Mouse (Mus musculus): ENCODE measurements around the gene Akr1d1.

Gene Akr1d1

DNA sequence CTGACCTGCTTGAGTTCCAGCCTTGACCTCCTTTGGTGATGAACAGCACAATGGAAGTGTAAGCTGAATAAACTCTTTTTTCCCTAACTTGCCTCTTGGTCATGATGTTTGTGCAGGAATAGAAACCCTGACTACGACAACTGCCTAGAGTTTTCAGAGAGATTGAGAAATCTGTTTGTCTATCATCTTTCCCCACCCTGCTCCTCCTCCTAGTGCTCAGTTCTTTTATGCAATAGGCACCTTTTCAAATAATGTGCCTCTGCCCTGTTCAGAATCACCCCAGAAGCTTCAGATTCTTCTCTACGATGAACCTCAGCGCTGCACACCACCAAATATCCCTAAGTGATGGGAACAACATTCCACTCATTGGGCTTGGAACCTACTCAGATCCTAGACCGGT lies at the start of gene Akr1d1:
Gene Akr1d1, plus strand, starts transcription at position 234 of the 400 bp plus-strand sequence.
- DNase-seq (ENCODE audit: low spot score in 2 of 2), result no peak

DNA sequence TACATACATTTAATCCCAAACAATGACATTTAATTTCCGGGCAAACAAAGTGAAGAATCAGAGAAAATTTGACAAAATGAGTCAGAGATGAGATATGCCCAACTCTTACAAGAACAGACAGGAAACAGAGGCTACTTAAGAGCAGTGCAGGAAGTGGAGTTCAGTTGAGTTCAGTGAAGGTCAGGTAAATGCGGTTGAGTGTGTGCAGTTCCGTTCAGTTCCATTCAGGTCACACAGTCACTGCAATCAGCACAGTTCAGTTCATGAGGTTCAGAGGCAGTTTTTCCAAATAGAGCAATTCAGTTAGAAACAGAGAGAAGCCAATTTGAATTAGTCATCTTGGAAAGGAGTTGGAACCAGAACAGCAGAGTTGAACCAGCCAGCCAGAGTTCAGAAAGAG lies 48.8 kb upstream of the Akr1d1 start:
- no peak for DNase-seq (ENCODE audit: low spot score in 2 of 2)

DNA sequence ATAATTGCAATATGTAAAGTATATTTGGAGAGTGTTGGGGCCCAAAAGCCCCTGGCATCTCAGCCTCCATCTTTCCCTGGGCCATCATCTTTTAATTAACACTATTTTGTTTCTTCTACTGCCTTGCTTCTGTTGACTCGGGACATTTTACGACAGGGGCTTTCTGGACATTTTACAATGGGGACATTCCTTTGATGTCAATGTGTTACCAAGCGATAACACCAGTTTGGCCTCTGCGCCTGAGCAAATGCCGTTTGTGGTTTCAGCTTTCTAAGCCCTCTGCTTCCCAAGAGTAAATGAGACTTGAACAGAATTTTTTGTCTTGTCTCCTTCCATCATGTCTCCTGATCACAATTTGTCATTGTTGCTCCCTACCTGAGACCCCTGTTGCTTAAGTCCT lies 46.7 kb upstream of the Akr1d1 start:
- no peak for DNase-seq (ENCODE audit: low spot score in 2 of 2)

DNA sequence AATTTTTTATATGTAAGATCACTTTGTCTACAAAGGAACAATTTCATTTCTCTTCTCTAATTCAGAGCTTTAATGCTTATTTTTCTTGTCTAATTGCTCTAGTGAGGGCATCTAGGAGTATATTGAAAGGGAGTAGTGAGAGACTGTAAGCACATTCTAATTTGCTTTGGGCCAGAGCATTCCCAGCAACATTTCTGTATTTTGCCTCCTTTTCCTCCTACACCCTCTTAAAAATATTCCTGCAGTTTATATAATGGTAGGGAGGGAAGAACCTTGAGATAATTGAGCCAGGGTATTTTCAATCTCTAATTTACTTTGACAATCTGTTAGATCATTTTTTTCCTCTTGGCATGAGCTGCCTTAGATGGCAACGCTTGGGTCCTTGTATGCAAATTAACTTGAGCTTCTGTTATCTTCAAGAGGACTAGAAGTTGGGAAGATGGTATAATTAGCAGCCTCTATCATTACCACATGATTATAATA lies 45.3 kb upstream of the Akr1d1 start:
- no peak for DNase-seq (ENCODE audit: low spot score in 2 of 2)

DNA sequence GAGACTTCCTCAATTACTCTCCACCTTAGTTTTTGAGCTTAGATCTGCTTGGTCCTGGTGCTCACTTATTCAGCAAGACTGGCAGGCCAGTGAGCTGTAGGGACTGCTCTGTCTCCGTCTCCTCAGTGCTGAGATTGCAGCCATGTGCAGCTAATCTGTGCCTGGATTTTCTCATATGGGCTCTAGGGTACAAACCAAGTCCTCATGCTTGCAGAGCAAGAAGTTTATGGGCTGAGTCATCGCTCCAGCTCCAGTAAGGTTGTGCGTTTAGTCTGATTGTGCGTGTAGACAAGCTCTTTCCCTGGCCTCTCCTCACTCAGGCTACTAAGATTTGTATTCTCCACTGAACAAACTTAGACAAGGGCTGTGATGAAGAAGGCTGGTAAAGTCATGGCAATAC lies 43.5 kb upstream of the Akr1d1 start:
- DNase-seq (ENCODE audit: low spot score in 2 of 2), result peak; percentile 40 to 51

DNA sequence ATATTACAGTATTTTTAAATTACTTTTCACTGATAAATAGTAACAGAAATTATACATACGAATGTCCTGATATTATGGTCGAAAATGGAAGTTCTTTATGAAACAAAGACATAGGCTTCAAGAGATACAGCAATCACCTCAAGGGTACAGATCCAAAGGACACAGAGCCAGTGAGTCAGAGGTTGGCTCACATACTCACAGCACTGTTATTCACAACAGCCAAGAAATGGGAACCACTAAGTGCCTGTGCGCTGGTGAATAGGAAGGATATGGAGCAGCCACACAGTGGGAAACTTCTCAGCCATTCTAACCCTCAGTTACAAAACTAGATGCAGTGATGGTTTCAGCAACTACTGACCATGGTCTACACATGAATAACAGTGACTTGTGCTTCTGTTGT lies 37.7 kb upstream of the Akr1d1 start:
- no peak for DNase-seq (ENCODE audit: low spot score in 2 of 2)

DNA sequence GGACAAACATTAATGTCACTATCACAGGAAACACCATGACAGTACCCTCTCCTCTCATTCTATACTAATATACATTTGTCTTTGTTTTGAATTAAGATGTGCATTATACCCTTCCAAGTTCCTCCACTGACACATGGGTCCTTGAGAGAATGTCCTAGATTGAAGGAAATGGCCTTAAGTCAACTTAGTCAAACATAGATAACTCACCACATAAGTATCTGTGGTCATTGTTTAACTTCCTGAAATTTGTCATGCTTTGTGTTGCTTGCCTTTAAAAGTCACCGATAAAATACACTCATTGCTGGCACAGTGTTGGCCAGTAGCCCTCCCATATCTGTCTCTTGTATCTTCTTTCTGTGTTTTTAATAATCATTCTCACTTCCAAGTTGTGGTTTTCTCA lies 35.0 kb upstream of the Akr1d1 start:
- DNase-seq (ENCODE audit: low spot score in 2 of 2), result no peak

DNA sequence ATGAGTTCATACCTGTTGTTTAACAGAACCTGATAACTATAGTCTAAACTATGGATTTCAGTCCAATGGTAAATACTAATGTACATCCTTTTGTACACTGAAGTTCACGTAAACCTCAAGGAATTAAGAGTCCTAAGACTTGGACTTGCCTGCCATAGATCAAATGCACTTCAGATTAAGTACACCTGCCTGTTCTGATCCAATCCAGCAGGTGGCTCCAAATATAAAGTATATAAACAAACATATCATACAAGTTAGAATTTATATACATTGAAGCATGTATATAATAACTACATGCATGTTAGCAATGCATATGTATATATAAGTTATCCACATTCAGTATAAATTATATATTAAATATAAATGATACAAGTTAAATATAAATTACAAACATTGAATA lies 33.1 kb upstream of the Akr1d1 start:
- DNase-seq (ENCODE audit: low spot score in 2 of 2), result no peak

DNA sequence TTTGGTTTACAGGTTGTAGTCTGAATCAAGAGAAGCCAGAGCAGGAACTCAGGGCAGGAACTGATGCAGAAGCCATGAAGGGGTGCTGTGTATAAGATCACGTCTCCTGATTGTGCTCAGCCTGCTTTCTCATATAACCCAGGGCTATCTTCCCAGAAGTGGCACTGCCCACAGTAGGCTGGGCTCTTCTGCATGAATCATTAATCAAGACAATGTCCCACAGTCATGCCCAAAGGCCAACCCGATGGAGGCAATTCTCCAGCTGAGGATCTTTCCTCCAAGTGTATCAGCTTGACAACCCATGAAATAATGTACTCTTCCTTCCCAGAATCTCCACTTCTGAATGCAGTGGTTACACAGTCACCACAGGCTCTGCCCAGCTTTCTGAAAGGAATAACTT lies 24.4 kb upstream of the Akr1d1 start:
- no peak for DNase-seq (ENCODE audit: low spot score in 2 of 2)

DNA sequence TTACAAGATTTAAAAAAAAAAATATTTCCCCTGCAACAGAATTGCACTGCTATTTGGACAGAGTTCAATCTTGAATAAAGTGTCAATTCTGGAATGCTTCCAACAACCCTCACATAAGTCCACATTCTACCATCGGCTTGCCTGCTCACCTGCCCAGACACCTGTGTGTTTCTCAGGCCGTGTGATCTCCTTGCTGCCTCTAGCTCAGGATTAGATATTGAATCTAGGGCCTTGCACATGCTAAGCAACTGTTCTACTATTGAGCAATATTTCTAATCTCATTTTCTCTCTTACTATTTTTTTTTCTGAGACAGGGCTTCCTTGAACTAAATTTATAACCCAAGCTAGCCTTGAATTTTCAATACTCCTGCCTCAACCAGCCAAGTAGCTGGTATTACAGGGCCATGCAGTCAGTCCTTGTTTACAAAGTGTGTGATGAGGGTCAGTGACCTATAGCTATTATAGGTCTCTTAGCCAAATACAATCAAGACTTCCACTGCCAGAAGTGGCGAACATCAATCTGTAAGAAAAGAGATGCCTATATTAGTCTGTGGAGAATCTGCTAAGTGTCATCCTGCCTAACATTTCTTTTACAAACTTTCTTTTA lies 23.0 kb upstream of the Akr1d1 start:
- DNase-seq (ENCODE audit: low spot score in 2 of 2), result no peak

DNA sequence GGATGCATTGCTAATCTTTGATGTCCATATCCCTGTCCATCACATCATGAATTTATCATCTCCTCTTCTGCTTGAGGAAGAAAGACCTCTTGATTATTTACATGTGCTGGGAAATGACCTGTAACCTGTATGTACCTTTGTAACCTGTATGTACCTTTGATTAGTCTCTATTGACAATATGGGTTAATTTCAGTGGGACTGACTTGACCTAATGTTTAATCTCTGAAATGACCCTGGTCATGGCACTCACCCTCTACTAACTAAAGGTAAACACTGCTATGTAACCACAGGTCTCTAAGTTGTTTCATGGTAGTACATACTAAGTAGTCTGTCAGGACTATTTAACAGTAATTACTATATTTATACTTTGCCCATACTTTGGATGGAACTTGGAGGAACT lies 19.2 kb upstream of the Akr1d1 start:
- no peak for DNase-seq (ENCODE audit: low spot score in 2 of 2)

DNA sequence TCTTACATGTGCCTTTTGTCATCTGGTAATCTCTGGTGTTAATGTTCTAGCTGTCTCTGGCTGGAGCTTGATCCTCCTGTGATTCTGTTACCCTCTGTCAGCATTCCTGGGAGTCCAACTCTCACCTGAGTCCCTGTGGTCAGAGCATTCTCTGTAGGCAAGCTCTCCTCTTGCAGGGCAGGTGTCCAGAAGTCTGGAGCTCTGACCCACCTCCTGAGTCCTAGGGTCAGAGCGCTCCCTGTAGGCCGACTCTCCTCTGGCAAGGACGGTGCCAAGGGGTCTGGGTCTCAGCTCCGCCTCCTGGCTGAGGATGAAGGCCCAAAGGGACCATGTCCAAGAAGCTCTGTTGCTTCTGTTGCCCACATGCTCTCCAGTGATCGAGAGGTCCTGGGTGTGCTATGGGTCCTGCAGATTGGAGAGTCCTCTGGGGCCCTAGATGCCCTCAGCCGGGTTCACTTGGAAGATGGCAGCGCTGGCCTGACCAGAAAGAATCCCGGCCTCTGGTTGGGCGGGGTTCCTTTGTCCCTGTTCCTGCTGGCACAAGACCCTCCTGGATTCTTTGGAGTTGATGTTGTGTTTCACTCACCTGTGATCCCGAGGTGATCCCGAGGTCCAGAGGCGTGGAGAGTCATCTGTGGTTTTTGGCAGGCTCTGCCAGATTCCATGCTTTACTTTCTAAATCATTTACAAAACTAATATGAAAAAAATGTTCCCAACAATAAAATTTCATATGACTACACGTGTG lies 9.2 kb upstream of the Akr1d1 start:
- DNase-seq (ENCODE audit: low spot score in 2 of 2), result no peak

DNA sequence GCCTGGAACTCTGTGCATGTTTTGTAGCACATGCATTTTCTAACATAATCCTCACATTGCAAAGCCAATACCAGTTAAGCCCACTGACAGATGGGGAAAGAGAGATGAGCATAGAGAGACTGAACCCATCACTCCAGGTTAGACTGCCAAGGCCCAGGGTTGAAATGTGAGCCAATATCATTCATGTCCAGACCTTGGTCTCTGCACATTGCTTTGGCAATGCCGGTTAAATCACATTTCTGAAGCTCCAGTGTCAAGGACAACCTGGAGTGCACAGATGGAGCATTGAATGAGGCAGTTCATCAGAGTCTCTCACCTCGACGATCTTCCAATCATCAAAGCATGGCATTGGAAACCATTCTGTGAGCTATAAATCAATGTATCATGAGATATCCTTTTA lies 2.1 kb downstream of the Akr1d1 start:
- no peak for DNase-seq (ENCODE audit: low spot score in 2 of 2)

DNA sequence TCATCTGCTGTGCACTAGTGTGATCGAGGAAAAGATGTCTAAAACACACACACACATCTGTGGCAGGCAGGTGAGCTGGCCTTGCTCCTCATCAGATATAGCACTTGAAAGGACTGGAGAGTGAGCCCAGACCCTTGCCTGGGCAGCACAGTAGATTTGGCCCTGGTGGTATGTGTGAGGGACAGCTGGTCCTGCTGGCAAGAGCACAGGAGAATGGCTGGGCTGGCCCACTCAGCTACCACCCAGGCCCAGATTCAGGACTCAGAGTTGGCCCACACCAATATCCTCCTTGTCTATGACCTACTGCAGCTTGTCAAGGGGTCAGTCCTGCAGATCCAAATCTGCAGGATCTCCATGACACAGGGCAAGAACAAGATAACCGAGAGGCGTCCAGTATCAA lies 6.9 kb downstream of the Akr1d1 start:
- DNase-seq (ENCODE audit: low spot score in 2 of 2), result no peak

DNA sequence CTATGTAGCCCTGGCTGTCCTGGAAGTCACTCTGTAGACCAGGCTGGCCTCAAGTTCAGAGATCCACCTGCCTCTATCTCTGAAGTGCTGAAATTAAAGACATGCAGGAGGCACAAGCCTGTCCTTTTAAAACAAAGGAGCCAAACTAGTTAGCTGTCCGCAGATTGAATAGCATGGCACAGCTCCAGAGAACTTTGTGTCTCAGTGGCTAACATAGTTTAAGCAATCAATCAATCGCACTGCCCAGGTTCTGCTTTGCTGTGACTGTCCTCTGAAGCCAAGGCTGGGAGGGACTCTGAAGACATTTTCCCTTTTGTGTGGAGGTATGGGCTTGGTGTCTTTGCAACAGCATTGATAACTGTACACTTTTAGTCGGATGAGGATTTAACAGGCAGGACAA lies 7.8 kb downstream of the Akr1d1 start:
- DNase-seq (ENCODE audit: low spot score in 2 of 2), result no peak

DNA sequence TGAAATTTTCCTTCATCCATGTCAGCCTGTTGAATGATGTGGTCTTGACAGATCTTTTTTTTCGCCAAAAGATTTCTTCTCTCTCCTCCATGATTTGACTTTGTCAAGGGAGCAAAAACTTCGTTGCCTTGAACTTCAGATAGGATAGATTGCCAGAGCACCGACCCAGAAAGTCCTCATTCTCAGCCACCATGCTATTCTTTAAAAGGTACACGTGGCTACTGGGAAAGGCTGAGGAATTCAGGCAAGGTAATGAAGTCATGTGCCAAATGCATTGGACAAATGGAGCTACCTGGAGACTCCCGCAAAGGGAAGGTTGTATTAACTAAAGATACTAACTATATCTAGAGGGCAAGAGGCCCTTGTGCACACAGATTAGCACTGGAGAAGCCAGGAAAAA lies 8.8 kb downstream of the Akr1d1 start:
- DNase-seq (ENCODE audit: low spot score in 2 of 2), result no peak

DNA sequence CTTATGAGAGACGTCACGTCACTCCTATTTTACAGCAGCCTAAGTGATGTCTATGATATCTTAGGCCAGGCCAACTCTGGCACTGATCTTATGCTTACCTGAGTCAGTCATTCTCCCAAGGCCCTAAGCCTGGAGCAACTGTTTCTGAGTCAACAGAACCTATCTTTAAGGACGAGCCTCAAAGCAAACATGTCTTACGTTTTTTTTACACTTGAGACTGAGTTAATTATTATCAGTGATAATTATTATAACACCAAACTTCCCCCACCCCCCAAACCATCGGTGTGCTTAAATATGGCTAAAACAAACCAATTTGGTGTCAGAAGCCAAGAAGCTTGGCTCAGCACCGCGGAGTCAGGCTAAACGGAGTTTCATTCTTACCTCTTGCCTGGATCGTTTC lies 9.4 kb downstream of the Akr1d1 start:
- DNase-seq (ENCODE audit: low spot score in 2 of 2), result no peak

DNA sequence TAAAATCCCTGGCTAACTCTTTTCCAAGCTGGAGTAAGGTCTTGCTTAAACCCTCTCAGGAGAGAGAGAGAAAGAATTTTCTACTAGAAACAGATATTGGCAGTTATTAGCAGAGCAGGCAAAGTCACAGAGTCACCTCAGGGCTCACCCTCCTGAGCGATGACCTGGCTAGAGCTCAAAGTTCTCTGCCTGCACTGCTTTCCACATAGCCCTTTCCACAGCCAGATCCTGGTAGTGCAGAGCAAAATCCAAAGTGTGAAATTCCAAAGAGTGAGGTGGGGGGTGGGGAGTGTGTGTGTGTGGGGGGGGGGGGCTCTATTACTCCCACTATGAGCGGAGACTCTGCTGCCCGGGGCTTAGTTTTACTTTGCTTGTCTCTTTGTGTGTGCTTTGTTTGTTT lies 10.1 kb downstream of the Akr1d1 start:
- DNase-seq (ENCODE audit: low spot score in 2 of 2), result no peak

DNA sequence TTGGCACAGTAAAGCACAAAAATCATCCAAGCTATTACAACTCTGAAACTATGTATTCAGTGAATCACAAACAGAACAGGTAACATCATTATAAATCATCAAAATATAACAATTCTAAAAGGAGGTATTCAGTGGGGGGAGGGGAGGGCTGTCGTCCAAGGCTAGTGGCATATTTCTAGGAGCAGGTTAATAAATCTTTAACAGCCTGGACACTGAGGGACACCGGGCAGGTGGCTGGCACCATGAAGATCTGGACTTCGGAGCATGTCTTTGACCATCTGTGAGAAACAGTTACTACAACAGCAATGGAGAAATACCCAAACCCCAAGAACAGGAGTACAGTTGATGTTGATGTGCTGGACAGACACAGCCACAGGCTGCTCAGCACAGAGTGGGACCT lies 11.2 kb downstream of the Akr1d1 start:
- DNase-seq (ENCODE audit: low spot score in 2 of 2), result no peak

DNA sequence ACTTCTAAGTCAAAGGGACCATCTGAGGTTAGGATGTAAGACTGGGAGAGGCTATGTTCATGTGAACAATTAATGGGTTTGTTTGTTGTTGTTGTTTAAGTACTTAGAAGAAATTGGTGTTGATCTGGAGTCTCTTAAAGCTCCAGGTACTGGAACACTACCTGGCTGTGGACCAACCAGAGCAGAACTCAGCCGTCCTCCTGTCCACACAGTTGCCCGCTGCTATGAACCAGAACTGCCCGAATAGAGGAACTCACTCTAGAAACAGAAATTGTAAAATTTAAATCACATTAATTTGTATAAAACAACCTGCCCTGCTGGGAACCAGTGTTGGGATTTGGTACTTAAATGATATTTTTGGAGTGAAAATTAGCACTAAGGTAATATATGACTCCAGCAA lies 12.2 kb downstream of the Akr1d1 start:
- no peak for DNase-seq (ENCODE audit: low spot score in 2 of 2)

DNA sequence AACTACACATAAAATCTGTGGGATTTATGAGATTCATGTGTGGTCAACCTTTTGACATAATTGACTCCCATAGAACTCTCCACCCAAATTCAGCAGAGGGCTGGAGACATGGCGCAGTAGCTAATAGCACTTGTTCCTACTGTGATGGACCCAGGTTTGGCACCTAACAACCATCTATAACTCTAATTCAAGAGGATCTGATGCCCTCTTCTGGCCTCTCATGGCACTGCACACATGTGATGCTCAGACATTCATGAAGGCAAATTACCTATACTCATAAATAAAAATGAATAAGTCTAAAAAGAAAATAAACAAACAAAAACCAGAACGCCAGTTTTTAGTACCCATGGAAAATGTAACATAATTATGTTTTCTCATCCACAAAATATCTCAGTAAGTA lies 22.8 kb downstream of the Akr1d1 start:
- no peak for DNase-seq (ENCODE audit: low spot score in 2 of 2)

DNA sequence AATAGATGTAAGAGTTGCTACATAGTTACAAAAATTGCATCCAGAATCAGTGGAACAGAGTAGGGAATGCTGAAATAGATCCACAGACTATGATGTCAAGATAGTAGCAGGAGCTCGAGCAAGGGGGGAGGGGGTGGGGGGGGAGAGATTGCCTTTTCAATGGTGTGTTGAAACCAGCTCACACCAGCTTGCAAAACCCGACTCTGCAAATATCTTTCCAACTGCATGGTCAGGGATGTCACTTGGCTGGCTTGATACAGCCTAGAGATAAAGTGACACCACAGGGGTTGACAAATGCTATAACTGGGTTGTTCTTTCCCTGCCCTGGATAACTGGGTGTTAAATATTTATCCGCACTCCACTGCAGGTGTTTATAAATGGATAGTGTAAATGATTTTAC lies 24.0 kb downstream of the Akr1d1 start:
- DNase-seq (ENCODE audit: low spot score in 2 of 2), result no peak

DNA sequence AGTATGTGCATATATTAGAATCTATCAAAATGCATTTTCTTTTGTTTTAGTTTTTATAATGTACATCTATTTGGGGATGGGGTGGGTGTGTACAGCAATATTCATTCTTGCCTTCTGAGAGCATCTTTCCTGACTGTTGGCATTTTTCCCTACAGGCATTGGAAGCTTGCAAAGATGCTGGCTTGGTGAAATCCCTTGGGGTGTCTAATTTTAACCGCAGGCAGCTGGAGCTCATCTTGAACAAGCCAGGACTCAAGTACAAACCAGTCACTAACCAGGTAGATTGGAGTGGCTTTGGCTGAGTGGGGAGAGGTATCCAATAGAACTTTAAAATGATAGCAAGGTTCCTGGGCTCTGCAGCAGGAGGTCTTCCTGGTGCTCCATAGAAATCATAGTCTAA lies 24.4 kb downstream of the Akr1d1 start:
- DNase-seq (ENCODE audit: low spot score in 2 of 2), result no peak

DNA sequence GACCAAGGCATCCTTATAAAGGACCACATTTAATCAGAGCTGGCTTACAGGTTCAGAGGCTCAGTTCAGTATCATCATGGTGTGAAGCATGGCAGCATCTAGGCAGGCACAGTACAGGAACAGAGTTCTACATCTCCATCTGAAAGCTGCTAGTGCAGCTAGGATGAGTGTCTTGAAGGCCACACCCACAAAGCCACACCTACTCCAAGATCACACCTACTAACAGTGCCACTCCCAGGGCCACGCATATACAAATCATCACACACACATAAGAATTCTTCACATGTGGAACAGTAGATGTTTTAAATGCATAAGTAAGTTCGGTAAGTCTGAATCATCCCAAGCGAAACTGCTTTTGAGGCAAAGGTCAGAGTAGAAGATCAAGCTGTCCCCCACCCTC lies 33.9 kb downstream of the Akr1d1 start:
- DNase-seq (ENCODE audit: low spot score in 2 of 2), result no peak
